Comparison of ENCODE assay signal across 8 mouse cellular contexts in genomic region chr5:137630602-137631001, GRCm38 (mm10). TPM values are rescaled to one million over a fixed set of nuclear protein-coding genes. Genes with fewer than 3 reads are reported as not detected.
DNase-seq lines count a peak whose midpoint lies in the region; ATAC-seq lines count a peak whose summit lies in the region.

No protein-coding gene starts in this region.

- peak; percentile 51 for DNase-seq in thymus, postnatal 14 days
- no peak for DNase-seq in thymus, postnatal 25 days
- DNase-seq in lung, adult 18-20 months: peak; percentile 67 to 73
- DNase-seq in cerebellum, postnatal 4 days (ENCODE audit: low spot score in 2 of 2): no peak

- H3K27me3 ChIP-seq in forebrain, embryonic 15.5 days: no peaks in the 10 kb centered on the region
- H3K27me3 ChIP-seq in intestine, embryonic 15.5 days (replicated peaks): no peaks in the 10 kb centered on the region
- H3K27me3 ChIP-seq in stomach, embryonic 15.5 days (replicated peaks): no peaks in the 10 kb centered on the region

- H3K36me3 ChIP-seq in forebrain, embryonic 15.5 days: peaks cover 14% of the 10 kb centered on the region
- H3K36me3 ChIP-seq in intestine, embryonic 15.5 days: peaks cover 8% of the 10 kb centered on the region
- peaks cover 22% of the 10 kb centered on the region for H3K36me3 ChIP-seq in stomach, embryonic 15.5 days

- 0 out of 2 replicates have a peak overlapping the region, but pooled peaks have one; percentile 57 for H3K4me3 ChIP-seq in forebrain, embryonic 15.5 days
- peak overlapping the region; percentile 91 for H3K4me3 ChIP-seq in intestine, embryonic 15.5 days (replicated peaks)
- H3K4me3 ChIP-seq in stomach, embryonic 15.5 days (replicated peaks): peak overlapping the region; percentile 79

- ATAC-seq in forebrain, embryonic 15.5 days (replicated peaks): no peak
- ATAC-seq in intestine, embryonic 15.5 days: no peak
- ATAC-seq in stomach, embryonic 15.5 days (ENCODE audit: insufficient read depth, low FRiP score, low read depth): no peak
- ATAC-seq in granulocyte monocyte progenitor cell, adult 5-6 weeks (replicated peaks; ENCODE audit: poor library complexity, severe bottlenecking): no peak

- WGBS in forebrain, embryonic 15.5 days: 65% methylated on average over 3 of the region's 3 CpGs
- WGBS in intestine, embryonic 15.5 days: 10% methylated on average over 3 of the region's 3 CpGs
- 6% methylated on average over 3 of the region's 3 CpGs for WGBS in stomach, embryonic 15.5 days

- no peak overlapping the region; the same call in 1 of the 2 replicates for H3K9ac ChIP-seq in forebrain, embryonic 15.5 days (replicated peaks)
- H3K9ac ChIP-seq in intestine, embryonic 15.5 days: peak overlapping the region; percentile 84
- H3K9ac ChIP-seq in stomach, embryonic 15.5 days: 0 out of 2 replicates have a peak overlapping the region, but pooled peaks have one; percentile 83

- H3K4me2 ChIP-seq in forebrain, embryonic 15.5 days (replicated peaks): peak overlapping the region; percentile 74
- peak overlapping the region; percentile 85 for H3K4me2 ChIP-seq in intestine, embryonic 15.5 days (replicated peaks)
- H3K4me2 ChIP-seq in stomach, embryonic 15.5 days: peak overlapping the region; percentile 87

- H3K27ac ChIP-seq in forebrain, embryonic 15.5 days (replicated peaks): 0 out of 2 replicates have a peak overlapping the region, but pooled peaks have one; percentile 17
- H3K27ac ChIP-seq in intestine, embryonic 15.5 days: peak overlapping the region; percentile 99
- H3K27ac ChIP-seq in stomach, embryonic 15.5 days: peak overlapping the region; percentile 96

- peaks cover 38% of the 10 kb centered on the region for H3K4me1 ChIP-seq in forebrain, embryonic 15.5 days
- peaks cover 38% of the 10 kb centered on the region for H3K4me1 ChIP-seq in intestine, embryonic 15.5 days (replicated peaks)
- peaks cover 33% of the 10 kb centered on the region for H3K4me1 ChIP-seq in stomach, embryonic 15.5 days

- H3K9me3 ChIP-seq in forebrain, embryonic 15.5 days: no peaks in the 10 kb centered on the region
- no peaks in the 10 kb centered on the region for H3K9me3 ChIP-seq in intestine, embryonic 15.5 days
- no peaks in the 10 kb centered on the region for H3K9me3 ChIP-seq in stomach, embryonic 15.5 days

RNA-seq across cellular contexts. Expression of gene Gm20605, which starts 1.6 kb away (rescaled TPM):
- 6.9 and 7.8 TPM in 2 replicates for polyA plus RNA-seq in forebrain, embryonic 15.5 days (2015; fragmentation: Nextera tagmentation; extraction: Ambion mirVana)
- 7.4 and 8.0 TPM in 2 replicates for polyA plus RNA-seq in intestine, embryonic 15.5 days (2015; fragmentation: Nextera tagmentation; extraction: Ambion mirVana)
- 6.6 and 9.4 TPM in 2 replicates for polyA plus RNA-seq in stomach, embryonic 15.5 days (2015; fragmentation: Nextera tagmentation; extraction: Ambion mirVana)
- 13.2 and 16.4 TPM in 2 replicates for total RNA-seq in granulocyte monocyte progenitor cell, adult 5-6 weeks (2014; fragmentation: Nextera tagmentation)
- total RNA-seq in granulocyte monocyte progenitor cell, adult 5-6 weeks (2017): 0.62 and 3.6 TPM in 2 replicates

RNA-seq across cellular contexts. Expression of gene Lrch4, which starts 1.7 kb away (rescaled TPM):
- 21.4 and 22.1 TPM in 2 replicates for polyA plus RNA-seq in forebrain, embryonic 15.5 days (2015; fragmentation: Nextera tagmentation; extraction: Ambion mirVana)
- polyA plus RNA-seq in intestine, embryonic 15.5 days (2015; fragmentation: Nextera tagmentation; extraction: Ambion mirVana): 34.7 and 36.3 TPM in 2 replicates
- 36.0 and 38.5 TPM in 2 replicates for polyA plus RNA-seq in stomach, embryonic 15.5 days (2015; fragmentation: Nextera tagmentation; extraction: Ambion mirVana)
- 57.4 and 73.0 TPM in 2 replicates for total RNA-seq in granulocyte monocyte progenitor cell, adult 5-6 weeks (2014; fragmentation: Nextera tagmentation)
- 34.6 and 42.2 TPM in 2 replicates for total RNA-seq in granulocyte monocyte progenitor cell, adult 5-6 weeks (2017)

RNA-seq across cellular contexts. Expression of gene Fbxo24, which starts 1.8 kb away (rescaled TPM):
- polyA plus RNA-seq in forebrain, embryonic 15.5 days (2015; fragmentation: Nextera tagmentation; extraction: Ambion mirVana): 0.22 TPM in 1 of 2 replicates, not detected in the other
- polyA plus RNA-seq in intestine, embryonic 15.5 days (2015; fragmentation: Nextera tagmentation; extraction: Ambion mirVana): 0.15 TPM in 1 of 2 replicates, not detected in the other
- 0.13 and 0.26 TPM in 2 replicates for polyA plus RNA-seq in stomach, embryonic 15.5 days (2015; fragmentation: Nextera tagmentation; extraction: Ambion mirVana)
- total RNA-seq in granulocyte monocyte progenitor cell, adult 5-6 weeks (2014; fragmentation: Nextera tagmentation): not detected in 2 replicates
- total RNA-seq in granulocyte monocyte progenitor cell, adult 5-6 weeks (2017): not detected in 2 replicates

RNA-seq across cellular contexts. Expression of gene Sap25, which starts 10.5 kb away (rescaled TPM):
- polyA plus RNA-seq in forebrain, embryonic 15.5 days (2015; fragmentation: Nextera tagmentation; extraction: Ambion mirVana): 4.5 and 8.5 TPM in 2 replicates
- polyA plus RNA-seq in intestine, embryonic 15.5 days (2015; fragmentation: Nextera tagmentation; extraction: Ambion mirVana): 5.5 and 8.9 TPM in 2 replicates
- 5.8 and 8.9 TPM in 2 replicates for polyA plus RNA-seq in stomach, embryonic 15.5 days (2015; fragmentation: Nextera tagmentation; extraction: Ambion mirVana)
- total RNA-seq in granulocyte monocyte progenitor cell, adult 5-6 weeks (2014; fragmentation: Nextera tagmentation): 32.1 and 55.2 TPM in 2 replicates
- total RNA-seq in granulocyte monocyte progenitor cell, adult 5-6 weeks (2017): 9.7 and 20.8 TPM in 2 replicates

RNA-seq across cellular contexts. Expression of gene Irs3, which starts 14.9 kb away (rescaled TPM):
- polyA plus RNA-seq in forebrain, embryonic 15.5 days (2015; fragmentation: Nextera tagmentation; extraction: Ambion mirVana): 0.11 TPM in 1 of 2 replicates, not detected in the other
- polyA plus RNA-seq in intestine, embryonic 15.5 days (2015; fragmentation: Nextera tagmentation; extraction: Ambion mirVana): 0.13 and 0.18 TPM in 2 replicates
- polyA plus RNA-seq in stomach, embryonic 15.5 days (2015; fragmentation: Nextera tagmentation; extraction: Ambion mirVana): 0.06 and 0.09 TPM in 2 replicates
- total RNA-seq in granulocyte monocyte progenitor cell, adult 5-6 weeks (2014; fragmentation: Nextera tagmentation): not detected in 2 replicates
- total RNA-seq in granulocyte monocyte progenitor cell, adult 5-6 weeks (2017): not detected in 2 replicates

Comparison
In these comparisons a context has a peak if more than half of its experiments do, and no peak if none do; other contexts are left out.
1. DNase-seq: peak in thymus, postnatal 14 days (single experiment) and lung, adult 18-20 months (2 of 2); none in thymus, postnatal 25 days (single experiment) and cerebellum, postnatal 4 days (0 of 2).
2. H3K27ac ChIP-seq: peak in every context shown above with its lines; median percentile 99 in intestine, embryonic 15.5 days; 96 in stomach, embryonic 15.5 days; 17 in forebrain, embryonic 15.5 days.
3. Peak in every context shown above with its lines, with median percentiles within 50 percentile points of each other: H3K4me2 ChIP-seq and H3K4me3 ChIP-seq.